Mouse (Mus musculus) MEL (cell line): Measurements from ENCODE around the gene Gm10490. TPM values are rescaled to one million over a fixed set of nuclear protein-coding genes. Genes with fewer than 3 reads are reported as not detected.

Experiments used
- DNase-seq: peaks from one replicate; pipeline ENCODE4 v3.0.0; 2011; ENCODE audit warnings: low read depth, low spot score
- H3K27ac ChIP-seq: 2 replicates; pipeline ENCODE4 v1.5.1; 2012; ENCODE audit warnings: low read depth, mild to moderate bottlenecking, control low read depth, low read length, moderate library complexity; ENCODE audit not compliant: control insufficient read depth
- H3K27me3 ChIP-seq, 2 experiments: fragments of 150-350 bp in 1 of 2; sonication (generic) in 1 of 2; 2 replicates each; pipeline ENCODE4 v1.6.1; 2012; ENCODE audit warnings: low read length in 2 of 2, mild to moderate bottlenecking in 2 of 2, improper control_type of control experiment in 1 of 2, moderate library complexity in 1 of 2; ENCODE audit not compliant: insufficient read depth in 2 of 2, control insufficient read depth in 1 of 2
- H3K36me3 ChIP-seq, 2 experiments: 2 replicates each; pipeline ENCODE4 v1.6.1; 2012 to 2014; ENCODE audit warnings: low read length in 2 of 2, improper control_type of control experiment in 1 of 2, inconsistent platforms in 1 of 2, mild to moderate bottlenecking in 1 of 2; ENCODE audit not compliant: insufficient read depth in 2 of 2, control insufficient read depth in 1 of 2
- H3K4me1 ChIP-seq, 2 experiments: fragments of 150-350 bp in 1 of 2; sonication (generic) in 1 of 2; 2 replicates each; pipeline ENCODE4 v1.6.1; 2012; ENCODE audit warnings: low read length in 2 of 2, improper control_type of control experiment in 1 of 2, mild to moderate bottlenecking in 1 of 2; ENCODE audit not compliant: insufficient read depth in 2 of 2, control insufficient read depth in 1 of 2
- H3K4me3 ChIP-seq, 2 experiments: fragments of 150-350 bp in 1 of 2; sonication (generic) in 1 of 2; 2 replicates each; pipeline ENCODE4 v1.5.1; 2012; ENCODE audit warnings: low read depth in 2 of 2, low read length in 2 of 2, mild to moderate bottlenecking in 2 of 2, moderate library complexity in 2 of 2, control low read depth in 1 of 2, improper control_type of control experiment in 1 of 2; ENCODE audit not compliant: control insufficient read depth in 1 of 2, insufficient read depth in 1 of 2
- H3K79me2 ChIP-seq: 2 replicates; pipeline ENCODE4 v1.6.1; 2012; ENCODE audit warnings: mild to moderate bottlenecking, low read length, moderate library complexity; ENCODE audit not compliant: control insufficient read depth, poor library complexity, insufficient read depth
- H3K9ac ChIP-seq: 2 replicates; pipeline ENCODE4 v1.6.1; 2012; ENCODE audit warnings: low read depth, mild to moderate bottlenecking, control low read depth, low read length, moderate library complexity; ENCODE audit not compliant: control insufficient read depth, poor library complexity, severe bottlenecking
- H3K9me3 ChIP-seq: fragments of 150-350 bp; sonication (generic); replicated peaks from 2 replicates; pipeline ENCODE4 v1.6.1; 2012; ENCODE audit warnings: mild to moderate bottlenecking, low read length, improper control_type of control experiment, moderate library complexity; ENCODE audit not compliant: insufficient read depth
- BHLHE40 ChIP-seq: IDR thresholded peaks from 2 replicates; pipeline ENCODE4 v1.6.1; 2012; ENCODE audit warnings: low read depth, mild to moderate bottlenecking, inconsistent platforms, low read length, improper control_type of control experiment, borderline replicate concordance
- CHD1 ChIP-seq: IDR thresholded peaks from 2 replicates; pipeline ENCODE4 v1.6.1; 2012; ENCODE audit warnings: low read depth, mild to moderate bottlenecking, inconsistent platforms, low read length, improper control_type of control experiment
- E2F4 ChIP-seq: IDR thresholded peaks from 2 replicates; pipeline ENCODE4 v1.6.1; 2011; ENCODE audit warnings: low read depth, low read length, improper control_type of control experiment, borderline replicate concordance
- ETS1 ChIP-seq: IDR thresholded peaks from 2 replicates; pipeline ENCODE4 v1.6.1; 2012; ENCODE audit warnings: low read depth, mild to moderate bottlenecking, inconsistent platforms, low read length, improper control_type of control experiment, moderate library complexity
- GABPA ChIP-seq: IDR thresholded peaks from 2 replicates; pipeline ENCODE4 v1.6.1; 2012; ENCODE audit warnings: low read depth, mild to moderate bottlenecking, inconsistent platforms, low read length, improper control_type of control experiment, moderate library complexity
- GATA1 ChIP-seq: IDR thresholded peaks from 2 replicates; pipeline ENCODE4 v1.6.1; 2011; ENCODE audit warnings: low read depth, low read length, improper control_type of control experiment
- JUND ChIP-seq: IDR thresholded peaks from 2 replicates; pipeline ENCODE4 v1.6.1; 2011; ENCODE audit warnings: low read depth, mild to moderate bottlenecking, improper control_type of control experiment, low read length
- KAT2A ChIP-seq: conservative IDR thresholded peaks from 2 replicates; pipeline ENCODE4 v1.6.1; 2012; ENCODE audit warnings: low read depth, low read length, improper control_type of control experiment, inconsistent platforms
- MAZ ChIP-seq: IDR thresholded peaks from 2 replicates; pipeline ENCODE4 v1.6.1; 2012; ENCODE audit warnings: low read depth, mild to moderate bottlenecking, inconsistent platforms, low read length, improper control_type of control experiment
- MEF2A ChIP-seq: IDR thresholded peaks from 2 replicates; pipeline ENCODE4 v1.6.1; 2014; ENCODE audit warnings: low read depth, mild to moderate bottlenecking, inconsistent platforms, low read length, improper control_type of control experiment; ENCODE audit not compliant: poor library complexity, insufficient replicate concordance, severe bottlenecking; ENCODE audit errors: extremely low read depth
- MYB ChIP-seq: IDR thresholded peaks from 2 replicates; pipeline ENCODE4 v1.6.1; 2011; ENCODE audit warnings: mild to moderate bottlenecking, low read depth, low read length, improper control_type of control experiment
- MYC ChIP-seq: IDR thresholded peaks from 2 replicates; pipeline ENCODE4 v1.6.1; 2011; ENCODE audit warnings: low read depth, mild to moderate bottlenecking, low read length, improper control_type of control experiment, moderate library complexity
- NELFE ChIP-seq: IDR thresholded peaks from 2 replicates; pipeline ENCODE4 v1.6.1; 2011; ENCODE audit warnings: low read depth, low read length, improper control_type of control experiment
- NRF1 ChIP-seq: IDR thresholded peaks from 2 replicates; pipeline ENCODE4 v1.6.1; 2014; ENCODE audit warnings: low read depth, mild to moderate bottlenecking, inconsistent platforms, low read length, improper control_type of control experiment, moderate library complexity; ENCODE audit not compliant: poor library complexity, insufficient read depth, severe bottlenecking
- POLR2A ChIP-seq, 2 experiments: IDR thresholded peaks; 2 replicates each; pipeline ENCODE4 v1.6.1; 2011 to 2012; ENCODE audit warnings: low read length in 2 of 2, mild to moderate bottlenecking in 2 of 2, control low read depth in 1 of 2, improper control_type of control experiment in 1 of 2, low read depth in 1 of 2, moderate library complexity in 1 of 2; ENCODE audit not compliant: control insufficient read depth in 1 of 2, insufficient read depth in 1 of 2, poor library complexity in 1 of 2
- POLR2AphosphoS2 ChIP-seq: IDR thresholded peaks from 2 replicates; pipeline ENCODE4 v1.6.1; 2011; ENCODE audit warnings: low read length, improper control_type of control experiment
- RCOR1 ChIP-seq: IDR thresholded peaks from 2 replicates; pipeline ENCODE4 v1.6.1; 2012; ENCODE audit warnings: low read depth, mild to moderate bottlenecking, inconsistent platforms, low read length, improper control_type of control experiment
- SIN3A ChIP-seq: IDR thresholded peaks from 2 replicates; pipeline ENCODE4 v1.6.1; 2012; ENCODE audit warnings: low read length, improper control_type of control experiment, inconsistent platforms
- SMC3 ChIP-seq: IDR thresholded peaks from 2 replicates; pipeline ENCODE4 v1.6.1; 2011; ENCODE audit warnings: low read depth, low read length, improper control_type of control experiment
- TBP ChIP-seq: IDR thresholded peaks from 2 replicates; pipeline ENCODE4 v1.8.0; 2011; ENCODE audit warnings: low read depth, low read length, improper control_type of control experiment
- UBTF ChIP-seq: IDR thresholded peaks from 2 replicates; pipeline ENCODE4 v1.6.1; 2012; ENCODE audit warnings: low read depth, mild to moderate bottlenecking, inconsistent platforms, low read length, improper control_type of control experiment, moderate library complexity, borderline replicate concordance; ENCODE audit not compliant: insufficient read depth
- ZMIZ1 ChIP-seq: IDR thresholded peaks from 2 replicates; pipeline ENCODE4 v1.6.1; 2012; ENCODE audit warnings: low read depth, mild to moderate bottlenecking, inconsistent platforms, low read length, improper control_type of control experiment, moderate library complexity
- ZNF384 ChIP-seq: IDR thresholded peaks from 2 replicates; pipeline ENCODE4 v1.6.1; 2012; ENCODE audit warnings: low read depth, mild to moderate bottlenecking, inconsistent platforms, low read length, improper control_type of control experiment
- polyA plus RNA-seq, 2 experiments: library from polyadenylated mRNA; stranded (reverse) in 1 of 2; unstranded in 1 of 2; fragments of >175 nt in 1 of 2; fragments of >200 nt in 1 of 2; gene quantifications; 2 replicates each; pipeline versions ENCODE4 v1.2.1 to v1.2.4; 2012; ENCODE audit warnings: low replicate concordance in 2 of 2, low read depth in 1 of 2; ENCODE audit not compliant: insufficient read length in 2 of 2, insufficient read depth in 1 of 2, missing spikeins in 1 of 2
- total RNA-seq: library from RNA; depleted of rRNA; stranded (reverse); fragments of 300-350 nt; gene quantifications from 2 replicates; pipeline ENCODE4 v1.2.3, GENCODE M21; 2012

Gm10490 gene
- total and polyA plus RNA-seq, 3 experiments, result not detected

- TF ChIP-seq MYB, result no peak
- TF ChIP-seq SIN3A, result no peak
- no peak for TF ChIP-seq BHLHE40
- Histone ChIP-seq H3K36me3 (peaks cover 3 to 15% of the 10 kb centered on the region in 2 experiments; a peak in 2 of 4 replicates), H3K9ac (no peak overlapping the region), H3K27ac (no peak overlapping the region), H3K27me3 (no peaks in the 10 kb centered on the region), H3K79me2 (peaks cover 19% of the 10 kb centered on the region), H3K4me3 (no peak overlapping the region), H3K4me1 (no peaks in the 10 kb centered on the region), H3K9me3 (no peaks in the 10 kb centered on the region)
- no peak for DNase-seq
Observed at GRCm38 (mm10) chrX:7865343-7865742, 44.0 kb upstream of the Gm10490 start.

- no peaks in the 10 kb centered on the region for H3K4me1 ChIP-seq
- peaks cover 17% of the 10 kb centered on the region for H3K79me2 ChIP-seq
- no peak overlapping the region for H3K27ac ChIP-seq
- no peak for DNase-seq
- no peaks in the 10 kb centered on the region for H3K27me3 ChIP-seq
- H3K9ac ChIP-seq, result no peak overlapping the region
- TF ChIP-seq ZMIZ1 (no peak), MEF2A (no peak), NRF1 (no peak), JUND (no peak), POLR2A (IDR thresholded peaks at IDR 0.05; ENCODE audit: control insufficient read depth in 1 of 2, insufficient read depth in 1 of 2, low read depth in 1 of 2, low read length in 2 of 2, poor library complexity in 1 of 2) (no peak)
- H3K9me3 ChIP-seq, result no peaks in the 10 kb centered on the region
- no peak overlapping the region for H3K4me3 ChIP-seq
- H3K36me3 ChIP-seq, result peaks cover 3 to 18% of the 10 kb centered on the region in 2 experiments; a peak in 2 of 4 replicates
Observed at GRCm38 (mm10) chrX:7865786-7866185, 43.6 kb upstream of the Gm10490 start.

- Histone ChIP-seq H3K27ac (no peak overlapping the region), H3K27me3 (no peaks in the 10 kb centered on the region), H3K4me1 (no peaks in the 10 kb centered on the region)
- TF ChIP-seq POLR2A (IDR thresholded peaks at IDR 0.05; ENCODE audit: control insufficient read depth in 1 of 2, insufficient read depth in 1 of 2, low read depth in 1 of 2, low read length in 2 of 2, poor library complexity in 1 of 2) (no peak), KAT2A (no peak), CHD1 (no peak), RCOR1 (no peak), BHLHE40 (no peak), SMC3 (no peak), UBTF (no peak), NELFE (no peak), ZNF384 (no peak), GABPA (no peak), GATA1 (no peak), TBP (no peak), E2F4 (no peak), ETS1 (no peak), POLR2AphosphoS2 (no peak), MYC (no peak), MAZ (no peak)
- TF ChIP-seq, all 39 proteins: peak for 0
- no peaks in the 10 kb centered on the region for H3K9me3 ChIP-seq
- H3K79me2 ChIP-seq, result peaks cover 15% of the 10 kb centered on the region
- DNase-seq, result no peak
- no peak overlapping the region for H3K4me3 ChIP-seq
- peaks cover 3 to 29% of the 10 kb centered on the region in 2 experiments; a peak in 2 of 4 replicates for H3K36me3 ChIP-seq
- H3K9ac ChIP-seq, result no peak overlapping the region
Observed at GRCm38 (mm10) chrX:7867141-7867540, 42.2 kb upstream of the Gm10490 start.
